ENCODE assay signal across 20 mouse cellular contexts in genomic region chr6:99793546-99793945, GRCm38 (mm10).
DNase-seq lines count a peak whose midpoint lies in the region; ATAC-seq lines count a peak whose summit lies in the region.
"Had no signal": no experiment of that assay in that cellular context is flagged by ENCODE, and none has a peak within 500 bp of the region (broad histone marks: within the 10 kb centered on the region; RNA-seq: fewer than 3 reads in every experiment).

No protein-coding gene starts in this region.

- DNase-seq in heart, adult 11 months: peak; percentile 73
- DNase-seq in neural tube, embryonic 10.5 days (ENCODE audit: extremely low spot score, low spot score): peak; percentile 30
- DNase-seq in mesoderm, embryonic 11.5 days (ENCODE audit: low read depth, low spot score): peak; percentile 47
- DNase-seq in cerebellum, adult 8-10 months: no peak
- DNase-seq: adrenal gland, postnatal 14 days; cerebellum, adult 11-12 months; gastrocnemius, postnatal 14 days; heart, postnatal 36 days had no signal

- ATAC-seq in heart, embryonic 12.5 days (ENCODE audit: insufficient number of reproducible peaks, low FRiP score): no peak
- no peak for ATAC-seq in neural tube, embryonic 15.5 days (ENCODE audit: low FRiP score)
- ATAC-seq in monocyte, adult 5-6 weeks (replicated peaks; ENCODE audit: insufficient number of reproducible peaks, low FRiP score, low TSS enrichment, poor library complexity, severe bottlenecking): no peak
- ATAC-seq: activated CD4-positive, CD25-positive, alpha-beta regulatory T cell, adult 4 months; forebrain, embryonic 16.5 days; intestine, embryonic 16.5 days; Patski had no signal

- H3K36me3 ChIP-seq in heart, embryonic 12.5 days: no peaks in the 10 kb centered on the region
- H3K36me3 ChIP-seq in neural tube, embryonic 15.5 days: no peaks in the 10 kb centered on the region
- H3K36me3 ChIP-seq: embryonic facial prominence, embryonic 15.5 days; forebrain, embryonic 10.5 days; heart, embryonic 13.5 days; hindbrain, embryonic 13.5 days had no signal

- H3K9ac ChIP-seq in heart, embryonic 12.5 days: no peak overlapping the region
- H3K9ac ChIP-seq in neural tube, embryonic 15.5 days (replicated peaks): no peak overlapping the region
- H3K9ac ChIP-seq: embryonic facial prominence, embryonic 15.5 days; heart, embryonic 13.5 days; hindbrain, embryonic 13.5 days had no signal

- no peaks in the 10 kb centered on the region for H3K4me1 ChIP-seq in heart, embryonic 12.5 days (replicated peaks)
- H3K4me1 ChIP-seq in neural tube, embryonic 15.5 days: no peaks in the 10 kb centered on the region
- H3K4me1 ChIP-seq: embryonic facial prominence, embryonic 15.5 days; heart, embryonic 13.5 days; hindbrain, embryonic 13.5 days had no signal

- 57% methylated on average over 10 of the region's 10 CpGs for WGBS in heart, embryonic 12.5 days
- 71% methylated on average over 10 of the region's 10 CpGs for WGBS in neural tube, embryonic 15.5 days

- H3K4me3 ChIP-seq in heart, embryonic 12.5 days: no peak overlapping the region
- H3K4me3 ChIP-seq in neural tube, embryonic 15.5 days (replicated peaks): no peak overlapping the region
- H3K4me3 ChIP-seq: embryonic facial prominence, embryonic 15.5 days; erythroblast, embryonic 14.5 days; forebrain, embryonic 10.5 days; heart, embryonic 13.5 days; hindbrain, embryonic 13.5 days had no signal

- peaks cover 27% of the 10 kb centered on the region for H3K27me3 ChIP-seq in heart, embryonic 12.5 days (replicated peaks)
- H3K27me3 ChIP-seq in neural tube, embryonic 15.5 days (replicated peaks): peaks cover 13% of the 10 kb centered on the region; the same call in 1 of the 2 replicates
- H3K27me3 ChIP-seq: embryonic facial prominence, embryonic 15.5 days had no signal

- no peaks in the 10 kb centered on the region for H3K9me3 ChIP-seq in heart, embryonic 12.5 days (replicated peaks)
- no peaks in the 10 kb centered on the region for H3K9me3 ChIP-seq in neural tube, embryonic 15.5 days (replicated peaks)
- H3K9me3 ChIP-seq: embryonic facial prominence, embryonic 15.5 days; forebrain, embryonic 10.5 days; heart, embryonic 13.5 days; hindbrain, embryonic 13.5 days had no signal

- H3K27ac ChIP-seq in heart, embryonic 12.5 days (ENCODE audit: poor library complexity, severe bottlenecking): no peak overlapping the region
- H3K27ac ChIP-seq in neural tube, embryonic 15.5 days (replicated peaks): no peak overlapping the region
- H3K27ac ChIP-seq: embryonic facial prominence, embryonic 15.5 days; forebrain, embryonic 10.5 days; heart, embryonic 13.5 days; hindbrain, embryonic 13.5 days had no signal

- H3K4me2 ChIP-seq in heart, embryonic 12.5 days: no peak overlapping the region
- H3K4me2 ChIP-seq in neural tube, embryonic 15.5 days: no peak overlapping the region
- H3K4me2 ChIP-seq: embryonic facial prominence, embryonic 15.5 days; heart, embryonic 13.5 days; hindbrain, embryonic 13.5 days had no signal
